Mouse (Mus musculus) erythroblast, embryonic 14.5 days (primary cell): ENCODE data around the gene Rasl12. TPM values are rescaled to one million over a fixed set of nuclear protein-coding genes. Genes with fewer than 3 reads are reported as not detected.

Experiments used
- H3K27me3 ChIP-seq: 2 replicates; pipeline ENCODE4 v1.6.1; 2012; ENCODE audit warnings: inconsistent platforms; ENCODE audit not compliant: control insufficient read depth
- H3K36me3 ChIP-seq: 2 replicates; pipeline ENCODE4 v1.6.1; 2012; ENCODE audit warnings: mild to moderate bottlenecking, inconsistent platforms; ENCODE audit not compliant: control insufficient read depth
- H3K4me1 ChIP-seq: 2 replicates; pipeline ENCODE4 v1.6.1; 2012; ENCODE audit warnings: inconsistent platforms; ENCODE audit not compliant: control insufficient read depth
- H3K4me3 ChIP-seq: replicated peaks from 2 replicates; pipeline ENCODE3; 2012; ENCODE audit warnings: moderate library complexity, mild to moderate bottlenecking, inconsistent platforms
- H3K9me3 ChIP-seq: 2 replicates; pipeline ENCODE4 v1.6.1; 2012; ENCODE audit warnings: low read length, inconsistent platforms, mixed read lengths; ENCODE audit not compliant: control insufficient read depth
- GATA1 ChIP-seq: IDR thresholded peaks from 2 replicates; pipeline ENCODE4 v1.6.1; 2012; ENCODE audit warnings: low read length, inconsistent platforms, mixed read lengths
- TAL1 ChIP-seq: IDR thresholded peaks from 3 replicates; pipeline ENCODE4 v1.6.1; 2012; ENCODE audit warnings: low read length, inconsistent platforms, mixed read lengths
- polyA plus RNA-seq: library from polyadenylated mRNA; stranded (reverse); fragments of >175 nt; gene quantifications from 2 replicates; pipeline ENCODE4 v1.2.3, GENCODE M21; 2012

Rasl12 gene
- polyA plus RNA-seq, 1 experiment, result 0.03 TPM

GRCm38 (mm10) chr9:65430401-65430800 is 32.1 kb downstream of the Rasl12 start:
- Histone ChIP-seq H3K4me1 (peaks cover 10% of the 10 kb centered on the region), H3K4me3 (no peak overlapping the region), H3K27me3 (peaks cover 4% of the 10 kb centered on the region), H3K36me3 (no peaks in the 10 kb centered on the region), H3K9me3 (no peaks in the 10 kb centered on the region; the same call in 1 of the 2 replicates)
- TF ChIP-seq GATA1 (no peak), TAL1 (no peak)

- TF ChIP-seq TAL1 (no peak), GATA1 (no peak)
- H3K27me3 ChIP-seq, result peaks cover 4% of the 10 kb centered on the region
These were observed 32.6 kb downstream of the Rasl12 start for GRCm38 (mm10) chr9:65430921-65431320.

GRCm38 (mm10) chr9:65432236-65432635 is 33.9 kb downstream of the Rasl12 start:
- peaks cover 21% of the 10 kb centered on the region for H3K4me1 ChIP-seq
- TF ChIP-seq GATA1 (no peak), TAL1 (no peak)
- H3K4me3 ChIP-seq, result no peak overlapping the region
- H3K27me3 ChIP-seq, result peaks cover 4% of the 10 kb centered on the region
- no peaks in the 10 kb centered on the region for H3K36me3 ChIP-seq
- H3K9me3 ChIP-seq, result no peaks in the 10 kb centered on the region; the same call in 1 of the 2 replicates

More at GRCm38 (mm10) chr9:65430921-65431320, 32.6 kb downstream of the Rasl12 start:
- H3K4me3 ChIP-seq, result no peak overlapping the region
- H3K9me3 ChIP-seq, result no peaks in the 10 kb centered on the region; the same call in 1 of the 2 replicates
- H3K36me3 ChIP-seq, result no peaks in the 10 kb centered on the region
- peaks cover 13% of the 10 kb centered on the region for H3K4me1 ChIP-seq

- Histone ChIP-seq H3K9me3 (no peaks in the 10 kb centered on the region; the same call in 1 of the 2 replicates), H3K27me3 (peaks cover 4% of the 10 kb centered on the region), H3K36me3 (peaks cover 2% of the 10 kb centered on the region), H3K4me1 (peaks cover 24% of the 10 kb centered on the region), H3K4me3 (no peak overlapping the region)
- TF ChIP-seq GATA1, result no peak
These were observed 35.8 kb downstream of the Rasl12 start for GRCm38 (mm10) chr9:65434140-65434539.

- Histone ChIP-seq H3K36me3 (peaks cover 6% of the 10 kb centered on the region), H3K27me3 (peaks cover 4% of the 10 kb centered on the region), H3K4me3 (peak overlapping the region; percentile 78), H3K4me1 (peaks cover 24% of the 10 kb centered on the region), H3K9me3 (no peaks in the 10 kb centered on the region; the same call in 1 of the 2 replicates)
- TF ChIP-seq TAL1 (no peak), GATA1 (no peak)
These were observed 36.9 kb downstream of the Rasl12 start for GRCm38 (mm10) chr9:65435211-65435610.

- peaks cover 12% of the 10 kb centered on the region for H3K36me3 ChIP-seq
- no peak for TF ChIP-seq TAL1
- TF ChIP-seq GATA1, result no peak
- no peaks in the 10 kb centered on the region; the same call in 1 of the 2 replicates for H3K9me3 ChIP-seq
- H3K27me3 ChIP-seq, result peaks cover 4% of the 10 kb centered on the region
- peak within 1 kb of the TSS; percentile 78 for H3K4me3 ChIP-seq
- H3K4me1 ChIP-seq, result peaks cover 24% of the 10 kb centered on the region
These were observed 37.5 kb downstream of the Rasl12 start, which contains the start of gene Mtfmt for GRCm38 (mm10) chr9:65435671-65436301. Gene Mtfmt (plus strand): TSS chr9:65435782.

GRCm38 (mm10) chr9:65444692-65445091 is 46.4 kb downstream of the Rasl12 start:
- H3K27me3 ChIP-seq, result no peaks in the 10 kb centered on the region
- H3K4me3 ChIP-seq, result no peak overlapping the region
- peaks cover 56% of the 10 kb centered on the region for H3K36me3 ChIP-seq
- TF ChIP-seq TAL1 (no peak), GATA1 (no peak)
- no peaks in the 10 kb centered on the region for H3K9me3 ChIP-seq
- H3K4me1 ChIP-seq, result no peaks in the 10 kb centered on the region

- Histone ChIP-seq H3K27me3 (no peaks in the 10 kb centered on the region), H3K4me3 (no peak overlapping the region), H3K9me3 (no peaks in the 10 kb centered on the region), H3K36me3 (peaks cover 53% of the 10 kb centered on the region), H3K4me1 (no peaks in the 10 kb centered on the region)
- no peak for TF ChIP-seq TAL1
- TF ChIP-seq GATA1, result no peak
These were observed 49.6 kb downstream of the Rasl12 start for GRCm38 (mm10) chr9:65447951-65448350.

GRCm38 (mm10) chr9:65458975-65459374 is 60.7 kb downstream of the Rasl12 start:
- no peaks in the 10 kb centered on the region for H3K36me3 ChIP-seq
- H3K27me3 ChIP-seq, result no peaks in the 10 kb centered on the region
- no peak for TF ChIP-seq TAL1
- TF ChIP-seq GATA1, result no peak
- no peaks in the 10 kb centered on the region for H3K9me3 ChIP-seq
- H3K4me3 ChIP-seq, result no peak overlapping the region
- H3K4me1 ChIP-seq, result peaks cover 23% of the 10 kb centered on the region

- TF ChIP-seq TAL1, result no peak
- no peak for TF ChIP-seq GATA1
- no peaks in the 10 kb centered on the region for H3K9me3 ChIP-seq
- H3K36me3 ChIP-seq, result no peaks in the 10 kb centered on the region
- H3K4me3 ChIP-seq, result no peak overlapping the region
- no peaks in the 10 kb centered on the region for H3K27me3 ChIP-seq
- H3K4me1 ChIP-seq, result peaks cover 26% of the 10 kb centered on the region
These were observed 61.9 kb downstream of the Rasl12 start for GRCm38 (mm10) chr9:65460198-65460597.
